Mouse (Mus musculus) monocyte, adult 5-6 weeks (primary cell): ENCODE measurements around the gene Tubb2b. TPM values are rescaled to one million over a fixed set of nuclear protein-coding genes. Genes with fewer than 3 reads are reported as not detected.

Experiments
- ATAC-seq: fragments of 153-309, 156-312 bp; replicated peaks from 2 replicates; pipeline ENCODE4 v1.8.0; 2017; ENCODE audit warnings: mild to moderate bottlenecking; ENCODE audit not compliant: low TSS enrichment, insufficient number of reproducible peaks, severe bottlenecking, poor library complexity, low FRiP score
- total RNA-seq: library from RNA; stranded (forward); fragments of 200-1000, 200-491, 200-594 nt; gene quantifications from 3 replicates; pipeline ENCODE4 v1.2.3, GENCODE M21; 2017

Gene Tubb2b
- total RNA-seq, 1 experiment from 2014 or later = 5.1 TPM

GRCm38 (mm10) chr13:34084026-34084750, 46.1 kb downstream of the Tubb2b start:
- no peak for ATAC-seq

- no peak for ATAC-seq
These were observed 48.3 kb downstream of the Tubb2b start for GRCm38 (mm10) chr13:34081926-34082325.

- no peak for ATAC-seq
These were observed 50.5 kb downstream of the Tubb2b start for GRCm38 (mm10) chr13:34079801-34080200.

GRCm38 (mm10) chr13:34078500-34079280, 51.6 kb downstream of the Tubb2b start:
- no peak for ATAC-seq

GRCm38 (mm10) chr13:34077492-34078271, 52.6 kb downstream of the Tubb2b start, which contains the start of gene Tubb2a:
TSS of gene Tubb2a (minus strand) at chr13:34078007.
- peak; percentile 78 for ATAC-seq

Other genes starting within 250 kb of the Tubb2b start
- not detected in 3 replicates for gene Serpinb6c, start 224.8 kb downstream of the Tubb2b start, total RNA-seq
- gene Nqo2, start 165.8 kb downstream of the Tubb2b start, total RNA-seq = 23.0 to 32.6 TPM (median 30.4 TPM) in 3 replicates
- gene Ripk1, start 128.1 kb downstream of the Tubb2b start, total RNA-seq = 90.4 to 122 TPM (median 115 TPM) in 3 replicates
- gene Serpinb6a, start 127.7 kb downstream of the Tubb2b start, total RNA-seq = 73.1 to 121 TPM (median 104 TPM) in 3 replicates
- 3.4 to 10.3 TPM (median 10.2 TPM) in 3 replicates for gene Bphl, start 92.9 kb downstream of the Tubb2b start, total RNA-seq
- 29.8 to 47.6 TPM (median 39.0 TPM) in 3 replicates for gene Tubb2a, start 52.5 kb downstream of the Tubb2b start, total RNA-seq
- 59.4 to 101 TPM (median 76.2 TPM) in 3 replicates for gene Psmg4, start 32.5 kb upstream of the Tubb2b start, total RNA-seq
- gene Slc22a23, start 214.7 kb upstream of the Tubb2b start, total RNA-seq = 0.19 to 0.97 TPM in 2 of 3 replicates, not detected in the other